Mouse (Mus musculus) layer of hippocampus, adult 2 months (tissue): ENCODE results near the gene Slmap. TPM values are rescaled to one million over a fixed set of nuclear protein-coding genes. Genes with fewer than 3 reads are reported as not detected.
A peak's percentile ranks its signal among the peaks of the same experiment; 100 is the strongest.
"Not testable (repeated sequence)": the region's sequence is repeated elsewhere in the genome, so short reads cannot be mapped to it uniquely, and the experiment has no call there.

Experiments
- DNase-seq, 2 experiments: peaks; one replicate each; pipeline ENCODE4 v3.0.0; 2022; ENCODE audit warnings: low spot score in 2 of 2
- H3K27ac ChIP-seq: fragments of 200-600 bp; 2 replicates; pipeline ENCODE4 v1.8.1; 2022
- H3K4me3 ChIP-seq: fragments of 200-600 bp; 2 replicates; pipeline ENCODE4 v1.8.1; 2022; ENCODE audit warnings: mild to moderate bottlenecking
- CTCF ChIP-seq: fragments of 200-600 bp; conservative IDR thresholded peaks from 2 replicates; pipeline ENCODE4 v1.8.1; 2022; ENCODE audit warnings: antibody characterized with exemption, mild to moderate bottlenecking, moderate library complexity
- total RNA-seq, 2 experiments: library from RNA; stranded (reverse); gene quantifications; 2 replicates each; pipeline ENCODE4 v1.2.3; 2021

Gene Slmap
- total RNA-seq, 2 experiments from 2014 or later: 102 to 104 TPM

DNA sequence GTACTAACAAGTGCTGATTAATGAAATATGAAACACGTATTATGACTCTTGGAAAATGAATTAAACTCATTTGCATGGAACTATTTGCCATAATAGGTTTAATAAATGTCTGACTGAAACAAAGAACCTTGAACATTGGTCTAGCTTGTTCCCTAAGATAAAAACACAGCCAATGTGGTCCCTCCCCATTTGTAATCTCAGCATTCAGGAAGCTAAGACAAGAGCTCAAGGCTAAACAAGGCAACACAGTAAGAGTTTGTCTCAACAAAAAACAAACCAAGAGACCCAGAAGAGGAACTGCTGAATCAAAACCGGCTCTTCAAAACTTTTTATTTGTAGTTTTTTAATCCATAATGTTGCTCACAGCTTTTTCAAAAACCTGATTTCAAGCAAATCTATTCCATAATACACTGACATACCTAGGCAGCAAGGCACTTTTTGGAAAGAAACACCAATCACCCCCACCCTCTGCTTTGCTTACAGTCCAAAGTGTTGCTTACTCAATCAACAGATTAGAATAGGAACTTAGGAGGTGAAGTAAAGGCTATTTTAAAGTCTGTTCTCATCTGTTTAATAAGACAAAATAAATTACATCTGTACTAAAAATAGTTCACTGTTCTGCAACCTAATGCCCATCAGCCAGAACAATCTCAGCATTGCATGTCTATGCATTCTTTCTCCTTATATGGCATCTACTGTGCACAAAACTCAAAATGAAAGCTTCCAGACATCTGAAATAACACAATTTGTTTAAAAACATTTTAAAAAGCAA lies 93.5 kb downstream of the Slmap start:
- no peak for DNase-seq
- peak overlapping the region; percentile 33 for H3K27ac ChIP-seq
- TF ChIP-seq CTCF: no peak
- 0 out of 2 replicates have a peak overlapping the region, but pooled peaks have one; percentile 1 for H3K4me3 ChIP-seq

DNA sequence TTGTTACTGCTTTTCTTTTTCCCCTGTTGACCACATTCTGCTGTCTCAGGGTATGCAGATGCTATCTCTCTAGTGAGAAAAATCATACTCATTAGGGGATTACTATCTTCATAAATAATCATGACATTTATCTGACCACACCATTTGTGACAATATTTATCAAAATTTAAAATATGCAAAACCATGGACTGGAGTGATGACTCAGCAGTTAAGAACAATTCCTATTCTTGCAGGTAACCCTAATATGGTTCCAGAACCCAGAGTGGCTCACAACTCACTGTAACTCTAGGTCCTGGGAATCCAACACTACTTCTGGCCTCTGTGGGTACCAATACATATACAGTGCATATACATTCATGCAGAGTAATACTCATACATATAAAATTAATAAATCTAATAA lies 94.7 kb downstream of the Slmap start:
- DNase-seq: no peak
- no peak overlapping the region for H3K4me3 ChIP-seq
- no peak for TF ChIP-seq CTCF
- H3K27ac ChIP-seq: no peak overlapping the region

GRCm38 (mm10) chr14:26437771-26438170 lies 97.0 kb downstream of the Slmap start:
- Histone ChIP-seq H3K4me3 (no peak overlapping the region), H3K27ac (no peak overlapping the region)
- no peak for DNase-seq
- no peak for TF ChIP-seq CTCF

- DNase-seq: no peak
- H3K4me3 ChIP-seq: no peak overlapping the region
- TF ChIP-seq CTCF: peak; percentile 69
- H3K27ac ChIP-seq: no peak overlapping the region
Measured at GRCm38 (mm10) chr14:26436304-26436703, 98.4 kb downstream of the Slmap start.

GRCm38 (mm10) chr14:26432320-26432719 lies 102.4 kb downstream of the Slmap start:
- no peak for DNase-seq
- no peak overlapping the region for H3K4me3 ChIP-seq
- no peak for TF ChIP-seq CTCF

DNA sequence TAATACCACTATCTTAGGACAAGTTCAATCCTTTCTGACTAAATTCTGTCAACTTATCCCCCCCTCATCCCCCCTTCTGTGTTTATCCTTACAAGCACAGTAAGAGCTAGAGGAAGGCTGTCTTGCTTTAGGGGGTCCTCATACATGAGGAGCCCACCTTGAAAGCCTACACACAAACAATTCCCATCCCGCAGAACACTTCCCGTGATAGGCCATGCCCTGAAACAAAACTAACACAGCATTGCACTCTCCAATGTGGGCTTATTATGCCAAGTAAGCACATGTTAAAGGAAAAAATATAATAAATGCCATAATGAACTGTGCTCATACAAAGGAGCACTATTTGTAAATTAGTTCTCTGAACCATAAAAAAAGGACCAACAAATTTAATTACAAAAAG lies 102.8 kb downstream of the Slmap start:
- Histone ChIP-seq H3K27ac (peak overlapping the region; percentile 14; the same call in 1 of the 2 replicates), H3K4me3 (no peak overlapping the region)
- DNase-seq: no peak
- TF ChIP-seq CTCF: no peak

More at GRCm38 (mm10) chr14:26432320-26432719, 102.4 kb downstream of the Slmap start:
- peak overlapping the region; percentile 64; the same call in 1 of the 2 replicates for H3K27ac ChIP-seq

- no peak overlapping the region for H3K27ac ChIP-seq
- TF ChIP-seq CTCF: no peak
- no peak for DNase-seq
- no peak overlapping the region for H3K4me3 ChIP-seq
Measured at GRCm38 (mm10) chr14:26420231-26420630, 114.5 kb downstream of the Slmap start.

DNA sequence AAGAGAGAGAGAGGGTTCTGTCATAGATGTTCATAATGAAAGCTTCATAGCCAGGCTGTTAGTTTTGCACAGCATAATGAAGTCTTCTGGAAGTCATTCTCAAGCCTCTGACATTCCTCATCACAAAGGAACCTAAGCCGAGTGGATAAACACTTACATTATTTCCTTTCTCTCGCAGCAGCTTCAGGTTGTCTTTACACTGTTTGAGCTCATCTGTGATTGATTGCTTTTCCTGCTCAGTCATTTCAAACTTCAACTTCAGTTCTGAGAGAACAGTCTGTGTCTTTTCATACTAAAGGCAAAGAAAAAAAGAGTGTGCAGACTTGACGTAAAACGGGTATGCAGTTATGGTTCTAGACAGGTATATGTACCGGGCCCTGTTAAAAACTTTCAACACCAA lies 116.8 kb downstream of the Slmap start:
- no peak for DNase-seq
- Histone ChIP-seq H3K27ac (no peak overlapping the region), H3K4me3 (no peak overlapping the region)
- TF ChIP-seq CTCF: no peak

DNA sequence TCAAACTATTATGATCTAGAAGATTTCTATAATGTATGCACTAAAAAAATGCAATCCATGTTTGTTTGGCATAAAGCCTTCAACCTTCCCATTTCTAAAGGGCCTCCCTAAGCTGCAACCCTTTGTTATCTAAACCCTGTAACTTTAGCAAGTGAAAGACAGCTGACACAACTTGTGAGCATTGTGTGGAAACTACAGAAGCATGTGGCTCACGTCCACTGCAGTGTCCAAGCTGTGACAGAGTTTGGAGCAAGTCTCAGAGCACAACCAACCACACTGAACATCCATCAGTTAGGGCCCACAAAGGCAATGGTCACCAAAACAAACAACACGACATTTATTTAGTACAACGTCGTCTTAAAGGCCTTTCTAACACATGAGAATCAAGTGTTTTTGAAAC lies 117.6 kb downstream of the Slmap start:
- Histone ChIP-seq H3K27ac (no peak overlapping the region), H3K4me3 (no peak overlapping the region)
- DNase-seq: no peak
- no peak for TF ChIP-seq CTCF

DNA sequence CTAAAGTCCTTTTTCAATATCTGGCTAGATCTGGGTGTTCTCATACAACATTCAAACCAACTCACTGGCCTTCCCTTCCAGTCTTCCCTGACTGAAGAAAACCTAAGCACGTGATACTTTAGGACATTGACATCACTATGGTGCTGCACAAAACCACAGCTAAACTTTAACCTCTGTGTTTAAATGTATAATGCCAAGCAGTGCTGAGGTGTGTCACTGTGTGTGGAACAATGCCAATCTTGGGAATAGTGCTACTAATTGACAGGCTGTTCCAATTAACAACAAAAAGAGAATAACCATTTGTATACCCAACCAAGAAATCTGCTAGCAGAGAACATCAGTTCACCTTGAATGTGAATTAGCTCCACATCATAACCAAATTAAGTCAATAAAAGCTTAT lies 121.2 kb downstream of the Slmap start:
- no peak for DNase-seq
- Histone ChIP-seq H3K27ac (no peak overlapping the region), H3K4me3 (no peak overlapping the region)
- TF ChIP-seq CTCF: no peak

DNA sequence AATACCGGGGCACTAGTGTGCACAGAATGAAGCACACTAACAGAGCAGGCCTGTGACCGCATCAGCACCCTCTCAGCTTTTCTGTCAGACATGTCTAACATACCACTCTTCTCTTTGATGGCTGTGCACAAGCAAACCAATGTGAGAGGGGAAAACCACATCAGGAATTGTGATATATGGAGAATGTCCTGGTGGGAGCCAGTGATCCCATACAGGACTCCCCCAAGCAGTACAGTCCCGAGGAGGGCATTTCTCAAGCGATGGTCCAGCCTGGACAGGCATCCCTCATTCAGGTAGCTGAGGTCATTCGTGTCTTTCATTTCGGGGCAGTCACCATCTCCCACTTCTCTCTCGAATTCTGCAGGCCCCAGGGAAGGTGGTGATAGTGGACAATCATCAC lies 128.0 kb downstream of the Slmap start:
- DNase-seq: no peak
- no peak for TF ChIP-seq CTCF
- Histone ChIP-seq H3K27ac (no peak overlapping the region), H3K4me3 (no peak overlapping the region)

- peak; percentile 59 for TF ChIP-seq CTCF
- no peak for DNase-seq
- no peak overlapping the region for H3K4me3 ChIP-seq
- H3K27ac ChIP-seq: no peak overlapping the region
Measured at GRCm38 (mm10) chr14:26398508-26399160, 136.1 kb downstream of the Slmap start.

GRCm38 (mm10) chr14:26391866-26392265 lies 142.9 kb downstream of the Slmap start:
- H3K27ac ChIP-seq: no peak overlapping the region
- no peak for DNase-seq
- no peak overlapping the region for H3K4me3 ChIP-seq
- no peak for TF ChIP-seq CTCF

DNA sequence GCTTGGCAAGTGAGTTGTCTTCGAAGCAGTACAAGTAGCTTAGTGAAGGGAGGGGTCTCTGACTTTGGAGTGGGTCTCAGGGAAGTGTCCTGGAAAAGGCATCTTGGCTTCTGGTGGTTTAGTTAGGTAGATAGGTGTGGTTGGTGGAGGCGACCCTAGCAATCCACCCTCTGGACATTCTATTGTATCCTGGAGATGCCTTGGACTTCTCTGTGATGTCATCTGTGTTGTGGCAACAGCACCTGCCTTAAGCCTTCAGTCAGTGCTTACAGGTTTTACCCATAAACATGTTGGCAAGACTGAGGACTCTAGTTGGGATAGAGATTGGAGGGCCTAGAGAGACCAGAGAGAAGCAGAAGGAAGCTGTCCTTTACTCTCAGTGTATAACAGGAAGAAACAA lies 145.8 kb downstream of the Slmap start:
- not testable (repeated sequence) for H3K27ac ChIP-seq, H3K4me3 ChIP-seq, DNase-seq

GRCm38 (mm10) chr14:26386999-26387398 lies 147.7 kb downstream of the Slmap start:
- H3K4me3 ChIP-seq, DNase-seq, H3K27ac ChIP-seq: not testable (repeated sequence)

DNA sequence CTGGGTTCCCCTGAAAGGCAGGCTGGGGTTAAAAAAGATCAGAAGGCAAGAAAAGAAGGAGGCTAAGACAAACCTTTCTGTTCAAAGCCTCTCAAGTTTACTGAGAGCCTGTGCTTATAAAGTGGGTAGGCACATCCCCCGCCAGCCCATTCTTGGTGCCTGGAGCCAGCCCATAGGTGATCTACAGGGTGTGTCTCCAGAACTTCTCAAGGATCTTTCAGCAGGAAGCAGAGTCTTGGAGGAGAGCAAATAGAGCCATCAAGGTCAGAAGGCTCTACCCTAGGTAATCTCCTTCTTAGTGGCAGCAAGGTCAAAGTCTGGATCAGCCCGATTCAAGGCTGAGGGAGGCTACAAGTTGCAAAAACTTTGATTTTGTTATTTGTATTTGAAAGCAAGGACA lies 149.1 kb downstream of the Slmap start:
- H3K27ac ChIP-seq, H3K4me3 ChIP-seq, DNase-seq: not testable (repeated sequence)
